Mouse (Mus musculus) C2C12 (cell line): ENCODE data around the gene Orc3.

Experiments used
- CEBPB ChIP-seq: IDR thresholded peaks from one replicate; pipeline ENCODE4 v1.6.1; 2011; ENCODE audit warnings: low read depth, mild to moderate bottlenecking, control low read depth, moderate library complexity
- CTCF ChIP-seq: IDR thresholded peaks from one replicate; pipeline ENCODE4 v1.5.1; 2011; ENCODE audit not compliant: control insufficient read depth, insufficient read depth, insufficient read length
- MAX ChIP-seq: IDR thresholded peaks from one replicate; pipeline ENCODE4 v1.6.1; 2011; ENCODE audit warnings: mild to moderate bottlenecking, control low read depth
- MYOD1 ChIP-seq: IDR thresholded peaks from one replicate; pipeline ENCODE4 v1.6.1; 2011; ENCODE audit warnings: low read depth; ENCODE audit not compliant: control insufficient read depth, insufficient read length
- MYOG ChIP-seq: IDR thresholded peaks from one replicate; pipeline ENCODE4 v1.6.1; 2011; ENCODE audit not compliant: control insufficient read depth, insufficient read length; ENCODE audit errors: extremely low read depth
- USF1 ChIP-seq: IDR thresholded peaks from one replicate; pipeline ENCODE4 v1.6.1; 2011; ENCODE audit warnings: low read depth, mild to moderate bottlenecking, control low read depth, moderate library complexity

- TF ChIP-seq CTCF, result no peak
- no peak for TF ChIP-seq MYOD1
- TF ChIP-seq MAX, result no peak
- no peak for TF ChIP-seq USF1
- TF ChIP-seq CEBPB, result no peak
- no peak for TF ChIP-seq MYOG
Measured at GRCm38 (mm10) chr4:34577028-34577427, 37.7 kb downstream of the Orc3 start.
